Mouse (Mus musculus): Measurements from ENCODE around the gene Slc35b1. TPM values are rescaled to one million over a fixed set of nuclear protein-coding genes. Genes with fewer than 3 reads are reported as not detected.
A peak's percentile ranks its signal among the peaks of the same experiment; 100 is the strongest.

Slc35b1 gene
- 78.3 and 78.6 TPM in 2 replicates for polyA plus RNA-seq (2012; rRNA removed)

- peak; percentile 98 to 99 for DNase-seq (ENCODE audit: extremely low spot score in 1 of 2, low spot score in 1 of 2)
These were observed at the start of gene Slc35b1 for GRCm38 (mm10) chr11:95384319-95384972. Gene Slc35b1, plus strand, starts transcription at chr11:95384692.

GRCm38 (mm10) chr11:95336568-95337128, 47.8 kb upstream of the Slc35b1 start, which contains the start of gene Fam117a:
Gene Fam117a, plus strand, starts transcription at chr11:95337018.
- peak; percentile 64 to 74 for DNase-seq (ENCODE audit: extremely low spot score in 1 of 2, low spot score in 1 of 2)

- DNase-seq (ENCODE audit: extremely low spot score in 1 of 2, low spot score in 1 of 2): peak; percentile 16 to 39
These were observed 47.2 kb upstream of the Slc35b1 start for GRCm38 (mm10) chr11:95337129-95337813.

- no peak for DNase-seq (ENCODE audit: extremely low spot score in 1 of 2, low spot score in 1 of 2)
These were observed 46.6 kb upstream of the Slc35b1 start for GRCm38 (mm10) chr11:95337846-95338342.

DNA sequence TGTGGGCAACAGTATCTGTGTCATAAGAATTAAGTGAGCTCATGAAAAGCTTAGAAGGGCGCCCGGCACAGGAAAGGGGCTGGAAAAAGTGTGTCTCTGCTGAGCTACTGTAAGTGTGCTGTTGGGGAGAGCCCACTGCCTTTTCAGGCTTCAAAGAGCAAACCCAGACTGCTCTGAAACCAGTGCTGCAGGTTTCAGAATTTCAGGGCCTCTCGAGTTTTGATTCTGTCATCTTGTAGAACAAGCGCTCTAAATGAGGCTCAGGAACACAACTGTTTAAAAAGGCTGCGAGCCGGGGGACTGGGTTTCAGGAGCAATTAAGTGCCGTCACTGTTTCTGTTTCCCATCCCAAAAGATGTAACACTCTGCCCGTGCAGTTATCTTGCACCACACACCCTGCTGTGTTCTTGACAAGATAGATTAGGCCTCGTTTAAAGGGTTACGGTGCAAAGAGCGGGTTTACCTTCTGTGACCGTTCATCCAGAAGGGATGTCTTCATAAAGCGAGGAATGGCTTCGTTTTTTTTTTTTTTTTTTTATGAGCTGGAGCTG, 44.9 kb upstream of the Slc35b1 start:
- DNase-seq (ENCODE audit: extremely low spot score in 1 of 2, low spot score in 1 of 2): no peak

GRCm38 (mm10) chr11:95340259-95340658, 44.2 kb upstream of the Slc35b1 start:
- DNase-seq (ENCODE audit: extremely low spot score in 1 of 2, low spot score in 1 of 2): no peak

DNA sequence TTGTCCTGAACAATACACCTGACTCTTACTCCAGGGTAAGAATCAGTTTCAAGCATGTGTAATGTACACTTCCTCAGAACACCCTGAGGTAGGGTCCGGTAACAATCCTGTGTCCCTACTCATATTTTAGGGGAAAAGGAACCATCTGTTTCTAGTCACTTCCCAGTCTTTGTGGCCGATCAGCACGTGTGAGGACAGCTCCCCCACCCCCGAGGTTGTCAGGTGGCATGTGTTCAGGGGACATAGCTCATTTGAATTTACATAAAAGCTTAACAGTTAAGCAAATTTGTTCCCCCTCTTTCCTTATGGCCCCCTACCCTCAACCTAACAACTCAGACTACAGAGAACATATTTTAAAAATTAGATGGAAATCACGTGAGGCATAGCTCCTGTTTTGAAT, 43.8 kb upstream of the Slc35b1 start:
- no peak for DNase-seq (ENCODE audit: extremely low spot score in 1 of 2, low spot score in 1 of 2)

DNA sequence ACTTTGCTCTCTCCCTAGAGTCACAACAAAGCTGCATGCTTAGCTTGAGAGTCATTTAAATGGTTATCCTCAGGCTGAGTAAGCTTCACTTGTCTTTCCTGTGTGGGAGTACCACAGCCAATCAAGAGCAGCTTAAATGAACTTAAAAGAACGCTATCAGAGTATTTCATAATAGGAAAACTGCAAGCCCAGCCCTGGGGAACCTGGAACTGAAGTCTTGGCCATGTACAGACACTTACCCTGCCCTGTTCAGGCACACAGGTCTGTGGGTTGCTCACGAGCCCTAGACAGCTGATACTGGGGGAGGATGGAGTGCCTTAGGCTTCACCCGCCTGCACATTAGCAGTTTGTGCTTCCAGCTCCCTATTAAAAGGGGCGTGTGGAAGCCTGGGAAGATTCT, 41.3 kb upstream of the Slc35b1 start:
- peak in 1 of 2 experiments; percentile 35 for DNase-seq (ENCODE audit: extremely low spot score in 1 of 2, low spot score in 1 of 2)

GRCm38 (mm10) chr11:95344181-95344580, 40.3 kb upstream of the Slc35b1 start:
- no peak for DNase-seq (ENCODE audit: extremely low spot score in 1 of 2, low spot score in 1 of 2)

GRCm38 (mm10) chr11:95350289-95350688, 34.2 kb upstream of the Slc35b1 start:
- DNase-seq (ENCODE audit: extremely low spot score in 1 of 2, low spot score in 1 of 2): no peak

GRCm38 (mm10) chr11:95350960-95351359, 33.5 kb upstream of the Slc35b1 start:
- DNase-seq (ENCODE audit: extremely low spot score in 1 of 2, low spot score in 1 of 2): no peak

DNA sequence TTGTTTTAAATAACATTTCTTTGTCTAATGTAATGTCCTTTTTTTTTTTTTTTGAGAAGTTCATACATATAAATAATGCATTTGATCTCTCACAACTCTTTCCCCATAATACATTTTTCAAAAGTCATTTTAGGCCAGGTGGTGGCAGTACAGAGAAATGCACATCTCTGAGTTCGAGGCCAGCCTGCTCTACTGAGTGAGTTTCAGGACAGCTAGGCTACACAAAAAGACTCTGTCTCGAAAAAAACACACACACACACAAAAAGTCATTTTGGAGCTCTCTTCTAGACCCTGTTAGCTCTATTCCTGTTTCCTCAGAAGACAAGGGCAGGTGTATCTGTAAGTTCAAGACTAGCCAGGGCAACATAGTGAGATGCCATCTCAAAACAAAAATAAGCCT, 31.8 kb upstream of the Slc35b1 start:
- no peak for DNase-seq (ENCODE audit: extremely low spot score in 1 of 2, low spot score in 1 of 2)

- DNase-seq (ENCODE audit: extremely low spot score in 1 of 2, low spot score in 1 of 2): no peak
These were observed 31.3 kb upstream of the Slc35b1 start for GRCm38 (mm10) chr11:95353226-95353625.

DNA sequence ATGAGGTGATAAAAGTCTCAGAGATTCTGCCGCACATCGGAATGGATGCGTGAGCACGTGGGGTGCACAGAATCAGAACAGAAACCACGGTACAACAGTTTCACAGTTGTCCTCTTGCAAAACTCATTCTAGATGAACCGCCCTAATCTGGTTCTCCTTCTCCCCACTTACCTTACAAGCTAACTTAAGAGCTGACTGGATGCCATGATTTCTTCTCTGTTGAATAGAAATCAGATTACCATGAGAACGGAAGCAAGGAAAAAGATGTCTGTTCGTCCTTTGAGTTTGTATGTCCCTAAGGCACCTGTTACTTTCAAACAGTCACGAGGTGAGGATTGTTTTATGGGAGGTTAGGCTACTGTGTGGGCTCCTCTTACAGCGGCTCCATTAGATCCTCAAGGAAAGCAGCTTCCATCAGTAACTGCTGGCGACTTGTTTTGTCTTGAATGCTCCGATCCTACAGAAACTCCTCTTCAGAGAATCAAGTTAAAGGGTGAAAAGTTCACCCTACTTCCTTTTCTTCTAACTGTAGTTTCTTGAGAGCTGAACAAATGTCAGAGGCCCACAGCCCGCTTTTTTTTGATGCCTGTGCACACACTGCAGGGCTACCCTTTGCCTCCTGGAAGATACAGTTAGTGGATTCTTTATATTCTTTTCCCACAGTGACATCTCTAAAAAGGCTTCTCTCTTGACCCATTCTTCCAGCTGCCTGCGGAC, 30.1 kb upstream of the Slc35b1 start:
- DNase-seq (ENCODE audit: extremely low spot score in 1 of 2, low spot score in 1 of 2): no peak

- no peak for DNase-seq (ENCODE audit: extremely low spot score in 1 of 2, low spot score in 1 of 2)
These were observed 29.4 kb upstream of the Slc35b1 start for GRCm38 (mm10) chr11:95354945-95355660.

DNA sequence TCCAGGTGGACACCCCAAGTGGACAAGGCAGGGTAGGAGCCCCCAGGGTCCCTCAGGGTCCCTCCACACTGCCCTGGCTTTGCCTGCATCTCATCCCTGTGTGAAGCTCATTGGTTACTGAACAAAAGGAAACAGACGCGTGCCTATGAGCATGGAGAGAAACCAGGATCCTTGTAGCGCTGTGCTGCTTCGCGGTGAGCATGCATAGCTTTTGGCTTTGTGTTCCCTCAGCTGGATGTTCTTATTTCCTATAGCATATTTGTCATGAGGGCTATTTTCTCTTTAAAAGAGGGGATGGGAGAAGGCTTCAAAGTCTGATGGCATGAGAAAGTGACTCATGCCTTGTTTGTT, 28.9 kb upstream of the Slc35b1 start:
- no peak for DNase-seq (ENCODE audit: extremely low spot score in 1 of 2, low spot score in 1 of 2)

GRCm38 (mm10) chr11:95356039-95356438, 28.5 kb upstream of the Slc35b1 start:
- DNase-seq (ENCODE audit: extremely low spot score in 1 of 2, low spot score in 1 of 2): no peak

- no peak for DNase-seq (ENCODE audit: extremely low spot score in 1 of 2, low spot score in 1 of 2)
These were observed 27.8 kb upstream of the Slc35b1 start for GRCm38 (mm10) chr11:95356469-95357273.

DNA sequence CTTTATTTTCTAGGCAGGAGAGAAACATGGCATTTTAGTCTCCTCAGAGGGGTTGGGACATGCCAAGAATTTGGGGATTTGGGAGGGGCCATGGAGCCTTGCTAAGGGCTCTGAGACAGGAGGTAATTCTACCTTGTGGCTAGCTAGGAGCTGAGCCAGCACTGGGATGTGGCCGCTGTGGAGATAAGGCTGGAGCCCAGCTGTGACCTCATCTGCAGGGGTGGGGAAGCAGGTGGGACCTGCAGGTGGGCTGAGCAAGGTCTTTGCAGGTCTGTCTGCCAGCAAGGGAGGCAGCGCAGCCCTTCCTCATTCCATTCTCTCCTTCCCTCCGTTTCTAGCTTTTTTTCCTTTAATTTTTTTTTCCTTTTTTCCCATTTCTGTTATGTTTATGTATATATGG, 26.2 kb upstream of the Slc35b1 start:
- DNase-seq (ENCODE audit: extremely low spot score in 1 of 2, low spot score in 1 of 2): no peak

Measured in frontal cortex, adult 2 months (tissue).